Mouse (Mus musculus) heart, adult 2 months (tissue): ENCODE results near the gene Gm21117. TPM values are rescaled to one million over a fixed set of nuclear protein-coding genes. Genes with fewer than 3 reads are reported as not detected.
"Not testable (repeated sequence)": the region's sequence is repeated elsewhere in the genome, so short reads cannot be mapped to it uniquely, and the experiment has no call there.

Experiments used
- DNase-seq, 2 experiments: peaks; one replicate each; pipeline ENCODE4 v3.0.0; 2021
- H3K27ac ChIP-seq: fragments of 200-600 bp; 2 replicates; pipeline ENCODE4 v1.8.1; 2022
- H3K27me3 ChIP-seq: fragments of 200-500 bp; 2 replicates; pipeline ENCODE4 v1.6.1; 2012; ENCODE audit warnings: mild to moderate bottlenecking, low read length, inconsistent platforms, mixed read lengths; ENCODE audit not compliant: control insufficient read depth, insufficient read depth
- H3K36me3 ChIP-seq: fragments of 200-500 bp; 2 replicates; pipeline ENCODE4 v1.6.1; 2012; ENCODE audit warnings: low read length, inconsistent platforms; ENCODE audit not compliant: control insufficient read depth, insufficient read depth
- H3K4me1 ChIP-seq: fragments of 200-500 bp; 2 replicates; pipeline ENCODE4 v1.6.1; 2011; ENCODE audit warnings: low read length; ENCODE audit not compliant: control insufficient read depth, insufficient read depth
- H3K4me3 ChIP-seq: fragments of 200-600 bp; 2 replicates; pipeline ENCODE4 v1.8.1; 2022
- H3K79me2 ChIP-seq: fragments of 200-500 bp; replicated peaks from 2 replicates; pipeline ENCODE4 v1.6.1; 2012; ENCODE audit warnings: mild to moderate bottlenecking, inconsistent platforms, low read length, moderate library complexity, mixed read lengths; ENCODE audit not compliant: control insufficient read depth, insufficient read depth
- H3K9ac ChIP-seq: fragments of 200-500 bp; 2 replicates; pipeline ENCODE4 v1.6.1; 2012; ENCODE audit warnings: low read depth, mild to moderate bottlenecking, control low read depth, inconsistent platforms, low read length, mixed read lengths
- WGBS: fragments of 180-500 bp; shearing (Covaris S2); methylation state at CpG from one replicate; pipeline ENCODE4 v1.1.7; 2018; 5-methylcytosine and 5-hydroxymethylcytosine counted together
- intact Hi-C: fragments of 180-260 bp; cut with DNase I; formaldehyde crosslinking; loops from one replicate; pipeline ENCODE4 v1.15.1; 2025
- long read RNA-seq: library from polyadenylated mRNA; stranded (forward); transcript quantifications from one replicate; pipeline ENCODE4 v2.0.0, GENCODE M21; 2021
- polyA plus RNA-seq: library from polyadenylated mRNA; depleted of rRNA; stranded (reverse); fragments of >200 nt; gene quantifications from 2 replicates; pipeline ENCODE4 v1.2.3, GENCODE M21; 2012; rRNA removed
- total RNA-seq, 2 experiments: library from RNA; stranded (reverse); gene quantifications; 2 replicates each; pipeline ENCODE4 v1.2.3; 2021

The Gm21117 gene
- total RNA-seq (not detected), polyA plus RNA-seq (not detected in 2 replicates)
- long read RNA-seq, result 0 reads

GRCm38 (mm10) chrY:51124920-51125319 is at the start of gene Gm21117:
Gene Gm21117 (plus strand): TSS chrY:51125220.
- H3K36me3 ChIP-seq, H3K9ac ChIP-seq, H3K4me1 ChIP-seq, H3K79me2 ChIP-seq, intact Hi-C loops, H3K27me3 ChIP-seq, DNase-seq, H3K27ac ChIP-seq, H3K4me3 ChIP-seq: not testable (repeated sequence)
- WGBS, result no CpG with 5 or more reads among the region's 6 CpGs
